Mouse (Mus musculus): Measurements from ENCODE around the gene Kansl3.

DNA sequence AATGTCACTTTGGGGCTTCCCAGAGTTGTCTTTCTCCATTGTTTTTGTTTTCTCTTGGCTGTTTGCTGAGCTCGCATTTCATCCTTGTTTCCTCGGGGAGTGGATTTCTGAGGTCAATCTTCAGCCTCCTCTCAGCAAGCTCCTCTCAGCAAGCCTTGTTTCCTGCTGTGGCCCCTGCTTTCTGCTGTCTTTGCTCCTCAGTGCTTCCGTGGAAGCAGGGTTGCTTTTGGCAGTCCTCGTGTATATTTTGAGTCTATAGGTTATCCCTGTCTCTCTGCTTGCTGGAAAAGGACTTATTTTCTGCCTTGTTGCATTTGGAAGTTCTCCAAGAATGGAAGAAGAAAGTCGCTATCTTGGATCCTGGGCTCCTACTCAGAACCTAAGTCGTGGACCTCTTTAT lies 28.1 kb upstream of the Kansl3 start:
- TF ChIP-seq CTCF (IDR thresholded peaks at IDR 0.05; ENCODE audit: low read depth, low read length) (no peak), GATA1 (IDR thresholded peaks at IDR 0.05; ENCODE audit: borderline replicate concordance, low read length) (no peak), TAL1 (conservative IDR thresholded peaks at IDR 0.05; ENCODE audit: low read depth, low read length) (no peak)

All from G1E (cell line).